Mouse (Mus musculus) right cerebral cortex, postnatal 14 days (tissue): ENCODE data around the gene Acsm3.
"Not testable (repeated sequence)": the region's sequence is repeated elsewhere in the genome, so short reads cannot be mapped to it uniquely, and the experiment has no call there.

Experiments
- DNase-seq: peaks from one replicate; pipeline ENCODE4 v3.0.0; 2022

Acsm3 gene

GRCm38 (mm10) chr7:119760527-119760951, at the start of gene Acsm3:
TSS of gene Acsm3 (plus strand) at chr7:119760923.
- DNase-seq = no peak

GRCm38 (mm10) chr7:119714111-119714510, 46.6 kb upstream of the Acsm3 start:
- DNase-seq = no peak

- peak; percentile 99 for DNase-seq
Measured at GRCm38 (mm10) chr7:119720253-119720946, 40.3 kb upstream of the Acsm3 start, which contains the start of gene Thumpd1. TSS of gene Thumpd1 (minus strand) at chr7:119720798.

GRCm38 (mm10) chr7:119720947-119721310, 39.8 kb upstream of the Acsm3 start:
- no peak for DNase-seq

GRCm38 (mm10) chr7:119727621-119728020, 33.1 kb upstream of the Acsm3 start:
- no peak for DNase-seq

- not testable (repeated sequence) for DNase-seq
Measured at GRCm38 (mm10) chr7:119731262-119731661, 29.5 kb upstream of the Acsm3 start.

GRCm38 (mm10) chr7:119738877-119739276, 21.8 kb upstream of the Acsm3 start:
- DNase-seq = no peak

GRCm38 (mm10) chr7:119739798-119740468, 20.8 kb upstream of the Acsm3 start:
- DNase-seq = not testable (repeated sequence)

- DNase-seq = peak; percentile 5
Measured at GRCm38 (mm10) chr7:119744321-119744720, 16.4 kb upstream of the Acsm3 start.

- no peak for DNase-seq
Measured at GRCm38 (mm10) chr7:119745869-119746268, 14.9 kb upstream of the Acsm3 start.

GRCm38 (mm10) chr7:119748761-119749160, 12.0 kb upstream of the Acsm3 start:
- no peak for DNase-seq

GRCm38 (mm10) chr7:119749942-119750341, 10.8 kb upstream of the Acsm3 start:
- DNase-seq = no peak

- no peak for DNase-seq
Measured at GRCm38 (mm10) chr7:119753696-119754095, 7.0 kb upstream of the Acsm3 start.

GRCm38 (mm10) chr7:119762166-119762697, 1.5 kb downstream of the Acsm3 start:
- no peak for DNase-seq

GRCm38 (mm10) chr7:119764377-119764776, 3.7 kb downstream of the Acsm3 start:
- DNase-seq = no peak

- no peak for DNase-seq
Measured at GRCm38 (mm10) chr7:119766996-119767395, 6.3 kb downstream of the Acsm3 start.

- DNase-seq = no peak
Measured at GRCm38 (mm10) chr7:119769895-119770294, 9.2 kb downstream of the Acsm3 start.

GRCm38 (mm10) chr7:119783453-119783852, 22.7 kb downstream of the Acsm3 start:
- no peak for DNase-seq

- DNase-seq = no peak
Measured at GRCm38 (mm10) chr7:119784908-119785307, 24.2 kb downstream of the Acsm3 start.

GRCm38 (mm10) chr7:119789024-119789423, 28.3 kb downstream of the Acsm3 start:
- DNase-seq = no peak

- peak; percentile 78 for DNase-seq
Measured at GRCm38 (mm10) chr7:119793586-119794250, 33.0 kb downstream of the Acsm3 start, which contains the start of the genes Rexo5 and Eri2. TSS of gene Rexo5 (plus strand) at chr7:119794006. TSS of gene Eri2 (minus strand) at chr7:119794058.

- DNase-seq = peak; percentile 3
Measured at GRCm38 (mm10) chr7:119794251-119794638, 33.5 kb downstream of the Acsm3 start.

GRCm38 (mm10) chr7:119795311-119795710, 34.6 kb downstream of the Acsm3 start:
- no peak for DNase-seq
